Mouse (Mus musculus): Measurements from ENCODE around the gene Loxl3. TPM values are rescaled to one million over a fixed set of nuclear protein-coding genes. Genes with fewer than 3 reads are reported as not detected.

The Loxl3 gene
- total RNA-seq, 2 experiments from 2014 or later: 2.4 to 3.5 TPM

GRCm38 (mm10) chr6:83005444-83006011, 28.4 kb upstream of the Loxl3 start:
- 0 out of 2 replicates have a peak overlapping the region, but pooled peaks have one; percentile 23 for H3K27ac ChIP-seq
- DNase-seq (ENCODE audit: low spot score in 2 of 2): no peak
- H3K4me3 ChIP-seq: no peak overlapping the region
- no peak for TF ChIP-seq CTCF (conservative IDR thresholded peaks at IDR 0.05)

GRCm38 (mm10) chr6:83006114-83006513, 27.9 kb upstream of the Loxl3 start:
- Histone ChIP-seq H3K4me3 (no peak overlapping the region), H3K27ac (no peak overlapping the region)
- no peak for TF ChIP-seq CTCF (conservative IDR thresholded peaks at IDR 0.05)
- no peak for DNase-seq (ENCODE audit: low spot score in 2 of 2)

GRCm38 (mm10) chr6:83008659-83009058, 25.3 kb upstream of the Loxl3 start:
- H3K27ac ChIP-seq: no peak overlapping the region
- DNase-seq (ENCODE audit: low spot score in 2 of 2): no peak
- TF ChIP-seq CTCF (conservative IDR thresholded peaks at IDR 0.05): no peak
- H3K4me3 ChIP-seq: no peak overlapping the region

GRCm38 (mm10) chr6:83010010-83010409, 24.0 kb upstream of the Loxl3 start:
- TF ChIP-seq CTCF (conservative IDR thresholded peaks at IDR 0.05): no peak
- Histone ChIP-seq H3K27ac (no peak overlapping the region), H3K4me3 (no peak overlapping the region)
- DNase-seq (ENCODE audit: low spot score in 2 of 2): no peak

GRCm38 (mm10) chr6:83011255-83011654, 22.7 kb upstream of the Loxl3 start:
- no peak overlapping the region for H3K27ac ChIP-seq
- no peak overlapping the region for H3K4me3 ChIP-seq
- no peak for DNase-seq (ENCODE audit: low spot score in 2 of 2)
- no peak for TF ChIP-seq CTCF (conservative IDR thresholded peaks at IDR 0.05)

- no peak for DNase-seq (ENCODE audit: low spot score in 2 of 2)
- Histone ChIP-seq H3K4me3 (no peak overlapping the region), H3K27ac (no peak overlapping the region)
- no peak for TF ChIP-seq CTCF (conservative IDR thresholded peaks at IDR 0.05)
Observed at GRCm38 (mm10) chr6:83011756-83012155, 22.2 kb upstream of the Loxl3 start.

GRCm38 (mm10) chr6:83013444-83013843, 20.5 kb upstream of the Loxl3 start:
- no peak for TF ChIP-seq CTCF (conservative IDR thresholded peaks at IDR 0.05)

GRCm38 (mm10) chr6:83014482-83015466, 19.2 kb upstream of the Loxl3 start:
- DNase-seq (ENCODE audit: low spot score in 2 of 2): no peak
- Histone ChIP-seq H3K27ac (no peak overlapping the region), H3K4me3 (no peak overlapping the region)
- TF ChIP-seq CTCF (conservative IDR thresholded peaks at IDR 0.05): no peak

More at GRCm38 (mm10) chr6:83013444-83013843, 20.5 kb upstream of the Loxl3 start:
- no peak overlapping the region for H3K4me3 ChIP-seq
- DNase-seq (ENCODE audit: low spot score in 2 of 2): no peak
- H3K27ac ChIP-seq: no peak overlapping the region

GRCm38 (mm10) chr6:83015749-83016148, 18.2 kb upstream of the Loxl3 start:
- DNase-seq (ENCODE audit: low spot score in 2 of 2): no peak
- Histone ChIP-seq H3K27ac (no peak overlapping the region), H3K4me3 (no peak overlapping the region)
- no peak for TF ChIP-seq CTCF (conservative IDR thresholded peaks at IDR 0.05)

GRCm38 (mm10) chr6:83017190-83017589, 16.8 kb upstream of the Loxl3 start:
- no peak overlapping the region for H3K27ac ChIP-seq
- no peak for DNase-seq (ENCODE audit: low spot score in 2 of 2)
- no peak for TF ChIP-seq CTCF (conservative IDR thresholded peaks at IDR 0.05)

GRCm38 (mm10) chr6:83019044-83019443, 14.9 kb upstream of the Loxl3 start:
- DNase-seq (ENCODE audit: low spot score in 2 of 2): no peak
- no peak for TF ChIP-seq CTCF (conservative IDR thresholded peaks at IDR 0.05)
- Histone ChIP-seq H3K4me3 (no peak overlapping the region), H3K27ac (no peak overlapping the region)

More at GRCm38 (mm10) chr6:83017190-83017589, 16.8 kb upstream of the Loxl3 start:
- no peak overlapping the region for H3K4me3 ChIP-seq

- no peak for DNase-seq (ENCODE audit: low spot score in 2 of 2)
- Histone ChIP-seq H3K4me3 (no peak overlapping the region), H3K27ac (no peak overlapping the region)
- no peak for TF ChIP-seq CTCF (conservative IDR thresholded peaks at IDR 0.05)
Observed at GRCm38 (mm10) chr6:83020121-83020520, 13.9 kb upstream of the Loxl3 start.

GRCm38 (mm10) chr6:83020836-83021593, 13.0 kb upstream of the Loxl3 start:
- TF ChIP-seq CTCF (conservative IDR thresholded peaks at IDR 0.05): no peak
- no peak overlapping the region for H3K4me3 ChIP-seq
- no peak overlapping the region for H3K27ac ChIP-seq
- DNase-seq (ENCODE audit: low spot score in 2 of 2): no peak
